Mouse (Mus musculus): ENCODE measurements at regions not wholly inside any gene's neighbourhood (a gene's known extent, or its start where the extent isn't known, plus 50 kb on each side); places are given as distances from the start of the nearest gene placed in this dataset.
A peak's percentile ranks its signal among the peaks of the same experiment; 100 is the strongest.

DNA sequence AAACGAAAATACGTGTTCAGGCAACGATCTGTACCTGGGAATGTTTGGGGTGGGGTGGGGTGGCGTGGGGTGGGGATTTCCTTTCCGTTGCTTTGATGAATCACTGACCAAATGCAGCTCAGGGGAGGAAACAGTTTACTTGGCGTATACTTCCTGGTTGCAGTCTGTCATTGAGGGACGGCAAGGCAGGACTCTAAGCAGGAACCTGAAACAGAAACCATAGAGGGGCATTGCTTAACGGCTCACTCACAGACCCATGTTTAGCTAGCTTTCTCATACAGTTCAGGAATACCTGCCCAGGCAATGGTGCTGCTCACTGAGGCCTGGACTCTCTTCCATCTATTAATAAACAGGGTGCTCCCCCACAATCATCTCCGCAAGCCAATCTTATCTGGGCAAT, 55.1 kb upstream of the Smox start:
- no peak for DNase-seq (ENCODE audit: extremely low spot score, low spot score)

DNA sequence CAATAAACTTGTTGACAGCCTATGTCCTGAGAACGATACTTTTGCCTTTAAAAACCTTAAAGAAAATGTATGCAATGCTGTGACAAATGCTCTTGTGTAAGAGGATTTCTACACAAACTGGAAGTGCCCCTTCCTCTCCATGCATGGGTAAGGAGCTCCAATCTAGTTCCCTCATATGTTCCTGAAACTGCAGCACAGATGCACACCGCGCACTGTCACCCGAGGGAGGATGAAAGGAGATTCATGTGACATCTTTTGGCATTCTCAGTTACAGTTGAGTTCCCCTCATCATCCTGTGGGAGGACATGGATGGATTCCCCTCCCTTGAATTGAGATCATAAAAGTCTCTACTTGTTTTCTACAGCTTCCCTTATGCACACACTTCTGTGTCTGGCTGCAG, 60.8 kb upstream of the Smox start:
- no peak for DNase-seq (ENCODE audit: extremely low spot score, low spot score)

DNA sequence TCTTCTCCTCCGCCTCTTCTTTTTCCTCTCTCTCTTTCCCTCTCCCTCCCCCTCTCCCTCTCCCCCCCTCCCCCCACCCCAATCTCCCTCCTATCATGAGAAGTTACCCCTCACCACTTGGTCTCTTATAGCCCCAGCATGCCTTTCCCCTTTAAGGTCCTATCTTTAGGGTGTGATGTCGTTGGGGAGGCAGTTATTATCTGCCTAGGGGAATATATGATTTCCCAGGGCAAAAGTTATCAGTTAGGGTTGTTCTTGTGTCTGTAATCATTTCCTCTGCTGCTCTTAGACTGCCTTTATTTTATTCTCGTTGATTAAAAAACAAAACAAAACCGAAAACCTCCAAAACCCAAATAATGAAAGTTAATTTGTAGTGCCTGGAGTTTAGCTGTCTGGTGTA, 63.2 kb upstream of the Smox start:
- DNase-seq (ENCODE audit: extremely low spot score, low spot score): no peak

DNA sequence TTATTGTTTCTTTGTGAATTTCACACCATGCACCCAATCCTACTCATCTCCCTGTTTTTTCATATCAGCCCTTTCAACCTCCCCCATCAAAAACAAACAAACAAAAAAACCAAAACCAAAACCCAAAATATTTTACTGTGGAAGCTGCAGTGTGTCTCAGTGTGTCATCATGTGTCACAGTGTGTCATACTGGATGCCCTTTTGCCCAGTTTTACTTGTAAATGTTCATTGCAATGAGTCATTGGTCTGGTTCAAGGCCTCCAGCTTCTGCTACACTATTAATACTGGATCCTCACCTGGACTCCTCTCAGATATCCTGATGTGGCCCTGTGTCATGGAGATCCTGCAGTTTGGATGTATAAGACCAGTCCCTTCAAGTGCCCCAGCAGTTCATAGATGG, 64.4 kb upstream of the Smox start:
- DNase-seq (ENCODE audit: extremely low spot score, low spot score): no peak

DNA sequence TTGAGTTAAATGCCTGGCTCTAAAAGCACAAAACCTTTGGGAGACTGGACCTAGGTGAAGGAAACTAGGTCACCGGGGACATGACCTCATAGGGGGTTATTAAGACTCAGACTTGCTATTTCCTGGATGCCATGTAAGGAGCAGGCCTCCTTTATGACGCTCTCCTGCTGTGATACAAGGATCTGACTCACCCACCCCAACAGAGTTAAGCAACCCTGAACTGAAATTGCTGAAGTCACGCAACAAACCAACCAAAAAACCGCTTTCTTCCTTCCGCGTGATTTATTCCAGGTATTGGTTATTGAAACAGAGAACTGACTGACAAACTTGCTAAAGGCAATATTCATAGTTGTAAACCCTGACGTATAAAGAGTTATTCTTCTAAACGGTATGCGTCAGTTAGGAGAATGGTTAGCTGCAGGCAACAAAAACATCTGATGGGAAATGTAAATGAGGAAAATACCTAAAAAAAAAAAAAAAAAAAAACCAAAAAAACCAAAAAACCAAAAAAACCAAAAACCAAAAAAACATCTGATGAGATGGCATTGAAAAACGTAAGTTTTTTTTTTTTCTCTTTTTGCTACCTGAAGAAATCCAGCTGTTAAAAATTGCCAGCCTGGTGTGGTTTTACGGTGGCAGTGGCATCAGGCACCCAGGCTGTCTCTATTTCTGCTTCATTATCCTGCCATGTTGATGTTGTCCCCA, 67.5 kb upstream of the Smox start:
- DNase-seq (ENCODE audit: extremely low spot score, low spot score): no peak

DNA sequence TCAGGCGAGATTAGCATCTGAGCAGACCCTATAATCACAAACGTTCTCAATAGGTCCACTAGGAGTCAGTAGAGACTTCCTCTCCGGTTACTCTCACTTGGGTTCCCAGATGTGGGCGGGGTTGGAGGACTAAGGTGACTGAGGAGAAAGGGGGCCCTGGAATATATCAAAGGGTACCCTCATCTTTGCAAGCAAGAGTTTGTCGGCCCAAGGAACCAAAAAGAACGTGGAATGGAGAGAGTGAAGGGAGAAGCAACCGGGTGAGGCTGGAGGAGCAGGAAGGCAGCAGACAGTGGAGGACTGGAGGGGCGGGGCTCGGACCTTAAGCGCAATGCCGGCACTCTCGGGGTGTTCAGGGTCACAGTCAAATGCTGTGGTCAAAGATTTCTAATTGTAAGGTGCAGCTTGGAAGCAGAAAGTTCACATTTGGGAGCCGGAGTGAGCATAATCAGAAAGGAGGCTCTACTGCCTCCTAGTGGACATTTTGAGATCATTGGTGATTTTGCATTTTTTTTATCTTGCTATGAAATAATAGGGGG, 68.3 kb upstream of the Smox start:
- DNase-seq (ENCODE audit: extremely low spot score, low spot score): peak; percentile 70

DNA sequence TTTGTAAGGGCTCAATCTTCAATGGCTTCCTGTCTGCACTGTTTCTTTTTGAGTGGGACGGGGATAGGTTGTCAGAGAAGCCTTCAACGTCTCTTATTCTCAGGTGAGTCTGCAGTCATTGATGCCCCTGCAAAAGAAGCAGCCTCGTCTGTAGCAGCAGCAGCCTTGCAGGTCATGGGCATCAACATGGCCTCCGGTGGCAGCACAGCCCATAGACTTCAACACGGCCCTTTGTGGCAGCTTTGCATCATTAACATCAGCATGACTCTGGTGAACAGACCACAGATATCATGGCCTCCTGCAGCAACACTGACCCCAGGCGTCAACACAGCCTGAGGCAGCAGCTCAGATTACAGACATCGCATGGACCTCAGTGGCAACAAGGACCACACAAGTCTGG, 65.4 kb upstream of the Rnf24 start:
- no peak for DNase-seq (ENCODE audit: extremely low spot score, low spot score)

DNA sequence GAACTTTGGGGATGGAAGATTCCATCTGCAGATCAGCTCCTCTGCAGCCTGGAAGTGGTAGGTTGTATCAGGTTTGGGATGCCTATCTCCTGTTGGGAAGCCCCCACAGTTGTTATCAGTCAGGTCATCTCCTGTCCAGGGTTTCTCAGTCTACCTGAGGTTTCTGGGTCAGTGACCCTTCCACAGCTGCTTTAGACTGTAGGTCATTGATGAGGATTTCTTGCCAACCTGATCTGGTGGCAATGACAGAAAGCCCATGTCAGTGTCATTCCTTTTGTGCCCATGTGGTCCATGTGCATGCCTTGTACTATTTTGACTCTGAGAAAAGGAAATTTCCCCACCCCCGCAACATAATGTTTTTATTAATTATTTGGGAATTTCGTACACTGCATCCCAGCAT, 64.8 kb upstream of the Rnf24 start:
- no peak for DNase-seq (ENCODE audit: extremely low spot score, low spot score)

DNA sequence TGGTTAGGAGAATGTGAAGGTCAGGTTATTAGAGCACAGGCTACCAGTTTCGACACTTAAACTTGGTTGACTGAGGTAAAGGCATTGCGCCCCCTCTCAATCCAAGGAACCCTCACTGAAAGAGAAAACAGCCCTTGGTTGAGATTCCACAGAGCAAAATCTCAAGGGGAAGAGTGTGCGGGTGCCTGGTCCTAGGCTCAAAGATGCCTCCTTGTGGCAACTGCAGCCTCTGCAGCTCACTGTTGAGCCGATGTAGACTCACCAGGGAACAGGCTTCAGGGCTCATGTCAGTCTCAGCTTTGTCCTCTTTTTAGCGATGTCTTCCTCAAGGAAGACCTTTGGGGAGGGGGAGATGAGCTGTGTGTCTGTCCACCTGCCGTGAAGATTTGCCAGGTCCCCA, 63.8 kb upstream of the Rnf24 start:
- DNase-seq (ENCODE audit: extremely low spot score, low spot score): peak; percentile 44

DNA sequence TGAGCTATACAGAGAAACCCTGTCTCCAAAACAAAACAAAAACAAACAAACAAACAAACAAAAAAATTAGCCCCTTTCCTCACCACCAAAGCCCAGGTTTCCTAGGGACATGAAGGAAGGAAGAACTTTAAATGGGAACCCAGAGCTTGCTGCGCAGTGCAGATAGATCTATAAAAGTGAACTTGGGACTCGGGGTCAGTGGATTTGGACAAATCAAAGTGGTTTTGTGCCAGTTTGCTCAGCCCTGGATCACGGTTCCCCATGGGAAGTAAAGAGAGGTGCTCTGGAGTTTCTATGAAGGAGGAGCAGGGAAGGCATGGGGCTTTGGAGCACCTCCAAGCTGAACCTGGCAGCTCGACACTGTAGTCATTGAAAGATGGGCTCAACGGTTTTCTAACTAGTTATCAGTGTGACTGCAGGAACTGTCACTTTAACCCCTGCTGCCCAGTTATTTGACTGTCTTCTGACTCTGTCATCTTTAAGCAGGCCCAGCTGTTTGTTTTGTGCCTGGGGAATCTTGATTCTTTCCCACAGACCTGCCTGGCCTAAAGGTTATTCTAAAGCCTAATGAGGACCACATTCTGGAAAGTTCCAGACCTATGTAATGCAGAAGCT, 58.3 kb upstream of the Rnf24 start:
- DNase-seq (ENCODE audit: extremely low spot score, low spot score): no peak

DNA sequence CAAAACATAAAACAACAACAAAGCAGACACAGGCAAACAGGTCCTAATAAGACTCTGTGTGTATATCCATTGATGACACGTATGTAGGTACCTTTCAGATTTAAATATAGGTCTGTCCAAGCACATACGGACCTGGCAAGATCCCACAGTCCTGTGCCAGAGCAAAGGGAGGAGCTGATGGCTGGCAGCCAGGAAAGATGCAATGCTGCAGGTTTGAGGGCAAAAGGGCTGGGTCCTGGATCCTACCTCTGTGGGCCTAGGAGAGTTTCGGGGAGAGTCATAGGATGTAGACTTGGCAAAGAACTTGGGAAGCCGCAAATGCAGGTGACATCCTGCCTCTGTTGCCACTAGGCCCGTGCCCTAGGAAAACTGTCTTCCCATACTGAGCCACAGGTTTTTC, 54.6 kb upstream of the Rnf24 start:
- no peak for DNase-seq (ENCODE audit: extremely low spot score, low spot score)

DNA sequence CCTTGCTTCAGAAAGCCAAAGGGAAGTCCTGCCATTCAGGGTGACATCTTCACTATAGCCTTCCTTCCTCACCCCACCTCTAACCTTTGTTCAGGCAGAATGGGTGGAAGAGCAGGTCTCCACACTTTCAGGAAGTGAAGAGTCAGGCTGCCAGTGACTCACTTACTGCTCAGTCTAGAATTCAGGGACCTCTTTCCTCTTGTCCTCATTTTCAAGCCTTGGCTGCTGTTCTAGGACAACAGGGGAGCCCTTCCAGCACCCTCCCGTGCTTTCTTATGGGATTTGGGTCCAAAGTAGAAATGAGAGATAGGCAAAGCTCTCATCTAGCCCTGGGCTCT, 51.5 kb upstream of the Rnf24 start:
- DNase-seq (ENCODE audit: extremely low spot score, low spot score): no peak

DNA sequence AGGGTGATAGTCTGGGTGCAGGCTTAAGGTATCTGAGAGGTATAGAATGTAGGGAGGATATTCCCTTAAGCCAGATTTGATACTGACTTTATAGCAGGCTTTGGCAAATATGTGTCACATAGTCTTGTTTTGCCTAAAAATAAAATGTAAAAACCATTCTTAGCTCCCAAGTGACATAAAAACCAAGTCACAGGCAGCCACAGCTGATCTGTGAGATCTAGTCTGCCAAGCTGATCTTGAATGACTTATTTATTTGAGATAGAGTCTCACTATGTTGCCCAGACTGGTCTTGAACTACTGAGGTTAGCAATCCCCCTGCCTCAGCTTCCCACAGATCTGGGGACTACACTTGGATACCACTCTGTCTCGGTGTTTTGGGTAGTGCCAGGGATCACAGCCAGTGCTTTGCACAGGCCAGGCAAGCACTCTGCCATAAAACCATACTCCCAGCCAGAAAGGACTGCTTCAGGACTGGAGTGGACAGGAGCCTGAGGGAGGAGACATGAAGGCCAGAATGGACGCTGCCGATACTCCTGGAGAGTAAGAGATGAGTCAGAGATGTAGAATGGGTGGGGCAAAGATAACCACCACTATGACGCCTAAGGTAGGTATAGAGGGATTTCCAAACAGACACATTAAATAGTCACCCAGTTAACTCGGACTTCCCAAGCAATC, 51.0 kb upstream of the Rnf24 start:
- no peak for DNase-seq (ENCODE audit: extremely low spot score, low spot score)
